In genomic region chr11:36244491-36244882, GRCm38 (mm10) we compare ENCODE assay signal across 14 mouse cellular contexts.
A peak's percentile ranks its signal among the peaks of the same experiment; 100 is the strongest.
DNase-seq lines count a peak whose midpoint lies in the region; ATAC-seq and TF ChIP-seq lines count a peak whose summit lies in the region.
"Had no signal": no experiment of that assay in that cellular context is flagged by ENCODE, and none has a peak within 500 bp of the region (broad histone marks: within the 10 kb centered on the region; RNA-seq: fewer than 3 reads in every experiment).

No protein-coding gene starts in this region.

- no peak overlapping the region for H3K9ac ChIP-seq in embryonic facial prominence, embryonic 13.5 days
- no peak overlapping the region for H3K9ac ChIP-seq in forebrain, embryonic 16.5 days (replicated peaks; ENCODE audit: low read depth, low read length)
- H3K9ac ChIP-seq in midbrain, embryonic 14.5 days (replicated peaks; ENCODE audit: low read length), result no peak overlapping the region; the same call in 1 of the 2 replicates
- H3K9ac ChIP-seq: liver, embryonic 12.5 days had no signal

- no peaks in the 10 kb centered on the region for H3K9me3 ChIP-seq in embryonic facial prominence, embryonic 13.5 days
- H3K9me3 ChIP-seq in forebrain, embryonic 16.5 days (ENCODE audit: control insufficient read depth, low read length), result no peaks in the 10 kb centered on the region
- H3K9me3 ChIP-seq in midbrain, embryonic 14.5 days (ENCODE audit: control insufficient read depth, low read length), result no peaks in the 10 kb centered on the region
- H3K9me3 ChIP-seq: liver, embryonic 12.5 days; neural tube, embryonic 13.5 days had no signal

- H3K36me3 ChIP-seq in embryonic facial prominence, embryonic 13.5 days, result no peaks in the 10 kb centered on the region
- no peaks in the 10 kb centered on the region for H3K36me3 ChIP-seq in forebrain, embryonic 16.5 days (ENCODE audit: control insufficient read depth, insufficient read depth)
- no peaks in the 10 kb centered on the region for H3K36me3 ChIP-seq in midbrain, embryonic 14.5 days (ENCODE audit: control insufficient read depth, insufficient read depth, low read length)
- H3K36me3 ChIP-seq: liver, embryonic 12.5 days; neural tube, embryonic 13.5 days had no signal

- H3K27me3 ChIP-seq in embryonic facial prominence, embryonic 13.5 days, result no peaks in the 10 kb centered on the region
- H3K27me3 ChIP-seq in forebrain, embryonic 16.5 days (replicated peaks; ENCODE audit: control insufficient read depth, insufficient read depth, low read length), result no peaks in the 10 kb centered on the region
- H3K27me3 ChIP-seq in midbrain, embryonic 14.5 days (ENCODE audit: control insufficient read depth, insufficient read depth, low read length), result no peaks in the 10 kb centered on the region
- H3K27me3 ChIP-seq: liver, embryonic 12.5 days; neural tube, embryonic 13.5 days had no signal

- H3K27ac ChIP-seq in left cerebral cortex, adult 2 months, result peak overlapping the region; percentile 56; the same call in 1 of the 2 replicates
- peak overlapping the region; percentile 62; the same call in 1 of the 2 replicates for H3K27ac ChIP-seq in embryonic facial prominence, embryonic 13.5 days
- H3K27ac ChIP-seq in forebrain, embryonic 16.5 days (ENCODE audit: low read length), result peak overlapping the region; percentile 62
- peak overlapping the region; percentile 73 for H3K27ac ChIP-seq in midbrain, embryonic 14.5 days (replicated peaks; ENCODE audit: low read depth, low read length)
- H3K27ac ChIP-seq: liver, embryonic 12.5 days had no signal

- intact Hi-C loops in left cerebral cortex, adult 2 months (cut with DNase I), result no loop called here
- intact Hi-C loops in left cerebral cortex, postnatal 10 days (cut with DNase I), result loop anchor here (5.0 kb wide), 1 partner anchor 433 kb away; no protein-coding TSS in a partner anchor

- ATAC-seq in embryonic facial prominence, embryonic 13.5 days (ENCODE audit: insufficient number of reproducible peaks, insufficient read depth, low FRiP score, low TSS enrichment, low read depth), result no peak
- ATAC-seq in forebrain, embryonic 16.5 days, result no peak
- ATAC-seq in midbrain, embryonic 14.5 days (ENCODE audit: low FRiP score, low TSS enrichment), result no peak
- ATAC-seq: CD4-positive, CD25-positive, alpha-beta regulatory T cell, adult 4 months; intestine, embryonic 16.5 days; liver, embryonic 12.5 days had no signal

- no peak for TF ChIP-seq CTCF in left cerebral cortex, adult 2 months (IDR thresholded peaks at IDR 0.05)

- no peak overlapping the region for H3K4me3 ChIP-seq in left cerebral cortex, adult 2 months
- H3K4me3 ChIP-seq in embryonic facial prominence, embryonic 13.5 days, result no peak overlapping the region
- no peak overlapping the region for H3K4me3 ChIP-seq in forebrain, embryonic 16.5 days (replicated peaks; ENCODE audit: low read length)
- H3K4me3 ChIP-seq in midbrain, embryonic 14.5 days (replicated peaks; ENCODE audit: low read depth, low read length), result no peak overlapping the region
- H3K4me3 ChIP-seq: liver, embryonic 12.5 days; neural tube, embryonic 13.5 days had no signal

- 81% methylated on average over 11 of the region's 11 CpGs for WGBS in embryonic facial prominence, embryonic 13.5 days
- 76% methylated on average over 11 of the region's 11 CpGs for WGBS in forebrain, embryonic 16.5 days
- 83% methylated on average over 11 of the region's 11 CpGs for WGBS in midbrain, embryonic 14.5 days

- H3K4me2 ChIP-seq in embryonic facial prominence, embryonic 13.5 days, result peak overlapping the region; percentile 44
- 0 out of 2 replicates have a peak overlapping the region, but pooled peaks have one; percentile 1 for H3K4me2 ChIP-seq in forebrain, embryonic 16.5 days (ENCODE audit: low read length)
- no peak overlapping the region for H3K4me2 ChIP-seq in midbrain, embryonic 14.5 days (ENCODE audit: low read length)
- H3K4me2 ChIP-seq: heart, embryonic 11.5 days; liver, embryonic 12.5 days; neural tube, embryonic 13.5 days had no signal

- H3K4me1 ChIP-seq in embryonic facial prominence, embryonic 13.5 days, result peaks cover 24% of the 10 kb centered on the region
- H3K4me1 ChIP-seq in forebrain, embryonic 16.5 days (replicated peaks; ENCODE audit: control insufficient read depth, insufficient read depth, low read length), result peaks cover 30% of the 10 kb centered on the region
- peaks cover 23% of the 10 kb centered on the region for H3K4me1 ChIP-seq in midbrain, embryonic 14.5 days (ENCODE audit: control insufficient read depth, insufficient read depth, low read length)
- H3K4me1 ChIP-seq: liver, embryonic 12.5 days had no signal

- DNase-seq in left cerebral cortex, adult 2 months (ENCODE audit: extremely low spot score in 1 of 2, low spot score in 2 of 2), result no peak
- no peak for DNase-seq in left cerebral cortex, postnatal 10 days (ENCODE audit: extremely low spot score in 1 of 2, low spot score in 2 of 2)
- no peak for DNase-seq in midbrain, embryonic 14.5 days
- no peak for DNase-seq in adrenal gland, postnatal 10 days
- DNase-seq in cerebellum, adult 18-20 months, result no peak
- DNase-seq: kidney, postnatal 10 days; thymus, postnatal 14 days had no signal
